Mouse (Mus musculus): ENCODE measurements around the gene Gm20388. TPM values are rescaled to one million over a fixed set of nuclear protein-coding genes. Genes with fewer than 3 reads are reported as not detected.
A peak's percentile ranks its signal among the peaks of the same experiment; 100 is the strongest.

Gene Gm20388
- polyA plus RNA-seq, 1 experiment from 2014 or later: not detected

DNA sequence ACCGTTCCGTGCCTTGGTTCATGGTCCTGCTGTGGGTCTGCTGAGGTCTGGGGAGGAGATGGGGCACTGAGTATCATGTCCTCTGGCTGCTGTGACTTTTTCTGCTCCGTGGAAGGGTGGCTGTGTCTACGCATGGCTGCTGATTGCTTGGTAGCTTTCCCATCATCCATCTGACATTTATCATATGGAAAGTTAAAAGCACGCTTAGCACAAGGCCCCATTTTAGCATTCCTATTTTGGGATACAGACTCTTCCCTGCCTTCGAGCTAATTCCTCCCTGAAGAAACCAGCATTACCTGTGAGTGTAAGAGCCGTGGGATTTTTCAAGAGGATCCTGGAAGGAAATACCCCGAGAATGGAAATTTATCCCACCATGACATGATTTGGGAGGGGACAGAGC is 3906.3 kb downstream of the Gm20388 start:
- Histone ChIP-seq H3K27me3 (ENCODE audit: control insufficient read depth, insufficient read depth, low read length) (no peaks in the 10 kb centered on the region), H3K36me3 (ENCODE audit: control insufficient read depth, insufficient read depth, low read length) (no peaks in the 10 kb centered on the region), H3K4me3 (ENCODE audit: low read depth, low read length) (no peak overlapping the region), H3K4me2 (replicated peaks; ENCODE audit: low read depth) (no peak overlapping the region), H3K9ac (ENCODE audit: low read length) (no peak overlapping the region), H3K4me1 (replicated peaks; ENCODE audit: control insufficient read depth, insufficient read depth) (no peaks in the 10 kb centered on the region), H3K27ac (replicated peaks) (no peak overlapping the region), H3K9me3 (ENCODE audit: control insufficient read depth, low read length) (no peaks in the 10 kb centered on the region)
- DNase-seq (ENCODE audit: low spot score): no peak
- TF ChIP-seq EP300 (optimal IDR thresholded peaks at IDR 0.05) (no peak), CTCF (IDR thresholded peaks at IDR 0.05; ENCODE audit: low read depth) (no peak)
- WGBS: 83% methylated on average over 8 of the region's 8 CpGs
- no peak for ATAC-seq (ENCODE audit: low FRiP score, low TSS enrichment)

DNA sequence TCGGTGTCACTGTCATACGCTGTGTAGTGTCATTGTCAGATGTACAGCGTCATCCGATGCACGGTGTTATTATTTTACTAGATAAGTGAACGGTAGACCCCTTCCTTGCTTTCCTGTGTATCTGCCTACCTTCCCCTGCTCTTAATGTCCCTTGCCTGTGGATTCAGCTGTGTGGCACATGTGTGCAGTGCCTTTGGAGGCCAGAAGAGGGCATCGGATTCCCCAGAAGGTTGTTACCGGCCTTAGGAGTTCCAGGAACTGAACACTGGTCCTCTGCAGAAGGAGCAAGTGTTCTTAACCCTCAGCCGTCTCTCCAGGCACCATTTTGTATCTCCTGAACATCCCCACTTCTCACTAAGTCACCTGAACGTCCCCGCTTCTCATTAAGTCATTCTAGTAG is 3907.1 kb downstream of the Gm20388 start:
- no peaks in the 10 kb centered on the region for H3K4me1 ChIP-seq (replicated peaks; ENCODE audit: control insufficient read depth, insufficient read depth)
- TF ChIP-seq CTCF (IDR thresholded peaks at IDR 0.05; ENCODE audit: low read depth) (peak; percentile 31; the same call in 1 of the 2 replicates), EP300 (optimal IDR thresholded peaks at IDR 0.05) (no peak)
- H3K27ac ChIP-seq (replicated peaks): no peak overlapping the region
- no peaks in the 10 kb centered on the region for H3K27me3 ChIP-seq (ENCODE audit: control insufficient read depth, insufficient read depth, low read length)
- no peaks in the 10 kb centered on the region for H3K9me3 ChIP-seq (ENCODE audit: control insufficient read depth, low read length)
- ATAC-seq (ENCODE audit: low FRiP score, low TSS enrichment): no peak
- no peaks in the 10 kb centered on the region for H3K36me3 ChIP-seq (ENCODE audit: control insufficient read depth, insufficient read depth, low read length)
- no peak for DNase-seq (ENCODE audit: low spot score)
- H3K4me3 ChIP-seq (ENCODE audit: low read depth, low read length): no peak overlapping the region
- WGBS: 88% methylated on average over 11 of the region's 11 CpGs
- H3K9ac ChIP-seq (ENCODE audit: low read length): no peak overlapping the region
- no peak overlapping the region for H3K4me2 ChIP-seq (replicated peaks; ENCODE audit: low read depth)

GRCm38 (mm10) chr8:123819683-123820610 is 3909.3 kb downstream of the Gm20388 start:
- DNase-seq (ENCODE audit: low spot score): no peak
- no peak overlapping the region for H3K4me3 ChIP-seq (ENCODE audit: low read depth, low read length)
- H3K4me2 ChIP-seq (replicated peaks; ENCODE audit: low read depth): no peak overlapping the region
- H3K27me3 ChIP-seq (ENCODE audit: control insufficient read depth, insufficient read depth, low read length): no peaks in the 10 kb centered on the region
- H3K4me1 ChIP-seq (replicated peaks; ENCODE audit: control insufficient read depth, insufficient read depth): no peaks in the 10 kb centered on the region
- no peaks in the 10 kb centered on the region for H3K9me3 ChIP-seq (ENCODE audit: control insufficient read depth, low read length)
- H3K9ac ChIP-seq (ENCODE audit: low read length): no peak overlapping the region
- 0 out of 2 replicates have a peak, but pooled peaks have one; percentile 51 for ATAC-seq (ENCODE audit: low FRiP score, low TSS enrichment)
- H3K27ac ChIP-seq (replicated peaks): no peak overlapping the region
- TF ChIP-seq CTCF (IDR thresholded peaks at IDR 0.05; ENCODE audit: low read depth) (no peak), EP300 (optimal IDR thresholded peaks at IDR 0.05) (no peak)
- 79% methylated on average over 19 of the region's 19 CpGs for WGBS
- H3K36me3 ChIP-seq (ENCODE audit: control insufficient read depth, insufficient read depth, low read length): no peaks in the 10 kb centered on the region

- Histone ChIP-seq H3K27ac (replicated peaks) (no peak overlapping the region), H3K27me3 (ENCODE audit: control insufficient read depth, insufficient read depth, low read length) (no peaks in the 10 kb centered on the region)
- 86% methylated on average over 6 of the region's 6 CpGs for WGBS
Observed at GRCm38 (mm10) chr8:123820780-123821179, 3910.1 kb downstream of the Gm20388 start.

DNA sequence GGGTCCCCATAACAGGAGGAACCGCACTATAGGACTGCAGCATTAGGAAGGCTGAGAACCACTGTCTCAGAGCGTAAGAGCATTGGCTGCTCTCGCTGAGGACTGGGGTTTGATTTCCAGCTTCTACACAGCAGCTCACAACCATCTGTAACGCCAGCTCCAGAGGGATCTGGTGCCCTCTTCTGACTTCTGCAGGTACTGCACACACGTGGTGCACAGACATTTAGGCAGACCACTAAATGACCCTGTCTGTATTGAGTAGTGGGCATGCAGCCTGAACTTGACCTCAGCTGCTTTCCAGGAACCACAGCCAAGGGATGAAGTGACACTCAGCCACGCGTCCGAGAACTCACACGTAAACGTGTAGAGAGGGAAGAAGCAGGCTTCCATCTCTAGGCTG is 3912.5 kb downstream of the Gm20388 start:
- H3K4me3 ChIP-seq (ENCODE audit: low read depth, low read length): no peak overlapping the region
- no peak for DNase-seq (ENCODE audit: low spot score)
- 81% methylated on average over 10 of the region's 10 CpGs for WGBS
- H3K4me1 ChIP-seq (replicated peaks; ENCODE audit: control insufficient read depth, insufficient read depth): no peaks in the 10 kb centered on the region
- ATAC-seq (ENCODE audit: low FRiP score, low TSS enrichment): no peak
- H3K27ac ChIP-seq (replicated peaks): no peak overlapping the region
- H3K36me3 ChIP-seq (ENCODE audit: control insufficient read depth, insufficient read depth, low read length): peaks cover 3% of the 10 kb centered on the region
- TF ChIP-seq EP300 (optimal IDR thresholded peaks at IDR 0.05): no peak
- TF ChIP-seq CTCF (IDR thresholded peaks at IDR 0.05; ENCODE audit: low read depth): peak; percentile 49
- H3K4me2 ChIP-seq (replicated peaks; ENCODE audit: low read depth): no peak overlapping the region
- H3K9ac ChIP-seq (ENCODE audit: low read length): no peak overlapping the region
- H3K27me3 ChIP-seq (ENCODE audit: control insufficient read depth, insufficient read depth, low read length): no peaks in the 10 kb centered on the region
- H3K9me3 ChIP-seq (ENCODE audit: control insufficient read depth, low read length): no peaks in the 10 kb centered on the region

More at GRCm38 (mm10) chr8:123820780-123821179, 3910.1 kb downstream of the Gm20388 start:
- no peak overlapping the region for H3K9ac ChIP-seq (ENCODE audit: low read length)
- no peaks in the 10 kb centered on the region for H3K36me3 ChIP-seq (ENCODE audit: control insufficient read depth, insufficient read depth, low read length)
- ATAC-seq (ENCODE audit: low FRiP score, low TSS enrichment) (no peak), DNase-seq (ENCODE audit: low spot score) (no peak)
- no peak for TF ChIP-seq CTCF (IDR thresholded peaks at IDR 0.05; ENCODE audit: low read depth)
- no peak for TF ChIP-seq EP300 (optimal IDR thresholded peaks at IDR 0.05)
- no peak overlapping the region for H3K4me2 ChIP-seq (replicated peaks; ENCODE audit: low read depth)
- no peaks in the 10 kb centered on the region for H3K4me1 ChIP-seq (replicated peaks; ENCODE audit: control insufficient read depth, insufficient read depth)
- H3K4me3 ChIP-seq (ENCODE audit: low read depth, low read length): no peak overlapping the region
- no peaks in the 10 kb centered on the region for H3K9me3 ChIP-seq (ENCODE audit: control insufficient read depth, low read length)

- ATAC-seq (ENCODE audit: low FRiP score, low TSS enrichment) (no peak), DNase-seq (ENCODE audit: low spot score) (peak; percentile 60)
- Histone ChIP-seq H3K4me2 (replicated peaks; ENCODE audit: low read depth) (no peak overlapping the region), H3K4me1 (replicated peaks; ENCODE audit: control insufficient read depth, insufficient read depth) (no peaks in the 10 kb centered on the region), H3K27ac (replicated peaks) (no peak overlapping the region), H3K4me3 (ENCODE audit: low read depth, low read length) (no peak overlapping the region), H3K36me3 (ENCODE audit: control insufficient read depth, insufficient read depth, low read length) (peaks cover 3% of the 10 kb centered on the region), H3K9me3 (ENCODE audit: control insufficient read depth, low read length) (no peaks in the 10 kb centered on the region), H3K9ac (ENCODE audit: low read length) (no peak overlapping the region), H3K27me3 (ENCODE audit: control insufficient read depth, insufficient read depth, low read length) (no peaks in the 10 kb centered on the region)
- TF ChIP-seq CTCF (IDR thresholded peaks at IDR 0.05; ENCODE audit: low read depth) (no peak), EP300 (optimal IDR thresholded peaks at IDR 0.05) (no peak)
- 64% methylated on average over 18 of the region's 18 CpGs for WGBS
Observed at GRCm38 (mm10) chr8:123823532-123824123, 3913.0 kb downstream of the Gm20388 start.
